Mouse (Mus musculus): ENCODE results near the gene Mob1a.
"Not testable (repeated sequence)": the region's sequence is repeated elsewhere in the genome, so short reads cannot be mapped to it uniquely, and the experiment has no call there.

The Mob1a gene

DNA sequence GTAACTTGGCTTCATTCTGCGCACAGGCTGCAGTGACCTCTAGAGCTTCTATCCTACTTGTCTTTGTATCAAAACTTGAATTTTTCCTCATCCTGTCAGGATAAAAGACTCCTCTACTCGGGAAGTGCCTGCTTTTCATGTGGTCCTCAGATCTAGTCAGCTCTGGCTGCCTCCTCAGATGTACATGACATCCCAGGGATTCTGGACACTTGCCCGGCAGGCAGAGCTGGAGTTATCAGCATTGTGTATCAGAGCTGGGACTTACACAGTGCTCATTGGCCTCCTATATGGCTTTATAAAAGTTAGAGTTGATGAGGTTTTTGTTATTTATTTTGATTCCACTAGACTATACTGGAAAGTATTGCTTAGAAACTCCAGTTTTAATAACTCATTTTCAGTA lies 15.6 kb downstream of the Mob1a start:
- in situ Hi-C loops (cut with MboI, MseI), result no loop called here

DNA sequence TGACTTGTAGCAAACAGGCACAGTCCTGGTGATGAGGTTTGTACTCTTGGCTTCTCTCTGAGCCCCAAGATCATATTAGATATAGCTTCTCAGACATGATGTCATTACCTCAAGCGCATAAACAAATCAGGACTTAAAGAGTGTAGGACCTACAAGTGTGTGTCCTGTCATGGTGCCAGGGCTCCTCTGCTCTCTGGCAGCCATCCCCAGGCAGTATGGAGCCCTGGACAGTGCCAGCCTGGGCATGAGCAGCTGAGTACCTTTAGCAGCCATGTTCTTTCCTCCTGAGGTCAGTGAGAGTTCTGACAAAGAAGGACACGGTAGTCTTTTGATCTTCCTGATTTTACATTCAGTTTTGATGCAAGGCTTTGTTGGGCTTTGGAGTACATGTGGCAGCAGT lies 17.1 kb downstream of the Mob1a start:
- in situ Hi-C loops (cut with MboI, MseI), result no loop called here

DNA sequence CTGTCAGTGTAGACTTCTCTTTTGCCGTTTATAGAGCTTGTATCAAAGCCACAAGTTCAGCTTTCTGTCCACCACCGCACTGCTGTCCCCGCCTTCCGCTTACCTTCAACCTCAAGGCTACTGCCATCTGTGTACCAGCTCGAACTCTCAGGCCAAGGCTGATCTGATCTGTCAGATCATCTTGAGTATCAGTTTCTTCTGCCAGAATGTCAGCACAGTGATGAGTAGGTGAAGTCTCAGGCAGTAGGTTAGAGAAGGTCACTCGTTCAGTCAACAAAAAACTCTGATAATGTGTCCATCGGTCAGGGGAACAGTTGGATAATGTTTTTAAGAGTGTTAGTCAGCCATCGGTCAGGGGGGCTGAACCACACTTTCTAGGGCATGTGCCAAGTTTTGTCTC lies 19.5 kb downstream of the Mob1a start:
- in situ Hi-C loops (cut with MboI, MseI), result not testable (repeated sequence)

DNA sequence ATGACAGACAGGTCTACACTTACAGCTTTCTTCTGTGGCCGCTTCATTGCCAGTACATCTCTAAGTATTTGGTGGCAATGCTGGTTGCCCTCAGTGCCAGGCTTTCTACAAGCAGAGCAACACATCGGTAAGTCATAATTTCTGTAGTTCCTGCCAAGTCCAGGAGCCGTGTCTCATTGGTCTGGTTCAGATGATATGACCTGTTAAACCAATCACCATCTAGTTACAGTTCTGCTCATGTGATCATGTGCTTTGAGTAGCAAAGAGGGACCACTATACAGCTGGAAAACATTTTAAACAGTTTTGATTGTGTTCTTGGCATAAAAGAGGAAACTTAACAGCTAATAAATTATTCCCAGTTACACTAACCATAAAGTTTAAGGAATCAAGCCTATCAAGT lies 22.1 kb downstream of the Mob1a start:
- in situ Hi-C loops (cut with MboI, MseI), result no loop called here

DNA sequence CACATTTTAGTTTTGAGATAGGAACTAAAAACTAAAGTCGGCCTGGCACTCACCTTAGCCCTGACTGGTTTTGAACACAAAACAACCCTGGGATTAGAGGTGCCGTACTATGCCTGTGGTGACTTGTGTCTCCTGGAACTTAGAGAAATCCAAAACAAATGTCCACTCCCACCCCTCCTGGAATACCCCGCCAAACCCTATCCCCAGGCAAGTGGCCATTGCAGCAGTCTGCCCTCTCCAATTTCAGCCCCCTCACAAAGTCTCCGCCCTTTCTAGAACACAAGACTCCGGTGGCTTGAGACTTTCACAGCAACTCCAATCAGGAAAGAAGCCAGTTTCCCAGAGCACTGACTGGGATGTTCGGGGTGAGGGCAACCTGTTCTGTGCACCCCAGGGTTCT lies 23.1 kb downstream of the Mob1a start, which contains the start of gene Bola3:
Gene Bola3, plus strand, starts transcription at position 275 of the 400 bp plus-strand sequence.
- in situ Hi-C loops (cut with MboI, MseI), result no loop called here

DNA sequence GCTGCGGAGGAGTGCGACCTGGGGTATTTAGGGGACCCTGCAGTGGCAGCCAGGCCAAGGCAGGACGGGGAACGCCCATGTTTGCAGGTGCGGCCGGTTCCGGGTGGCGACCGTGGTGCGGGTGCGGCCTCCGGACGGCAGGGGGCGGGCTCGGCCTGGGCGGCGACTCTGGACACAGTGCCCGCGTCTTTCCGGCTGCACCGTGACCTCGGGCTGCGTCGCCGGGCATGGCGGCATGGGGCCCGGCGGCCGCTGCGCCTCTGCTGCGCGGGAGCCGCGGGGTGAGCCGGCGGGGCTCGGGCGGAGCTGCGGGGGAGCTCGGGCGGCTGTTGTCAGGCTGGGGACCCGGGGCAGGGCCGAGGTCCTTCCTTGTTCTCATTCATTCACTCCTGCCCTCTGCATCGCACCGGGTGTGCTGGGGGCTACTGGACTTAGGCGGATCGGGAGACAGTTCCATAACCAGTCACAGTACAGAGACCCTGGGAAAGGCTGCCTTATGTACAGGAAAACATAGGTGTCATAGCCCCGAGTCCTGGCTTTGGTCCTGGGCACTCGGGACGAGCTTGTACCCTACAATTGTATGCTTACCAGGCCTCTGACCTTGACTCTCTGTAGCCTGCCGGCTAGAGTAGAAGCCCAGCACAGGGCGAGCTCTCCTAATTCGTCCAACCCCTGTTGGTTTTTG lies 23.6 kb downstream of the Mob1a start:
- in situ Hi-C loops (cut with MboI, MseI), result no loop called here

DNA sequence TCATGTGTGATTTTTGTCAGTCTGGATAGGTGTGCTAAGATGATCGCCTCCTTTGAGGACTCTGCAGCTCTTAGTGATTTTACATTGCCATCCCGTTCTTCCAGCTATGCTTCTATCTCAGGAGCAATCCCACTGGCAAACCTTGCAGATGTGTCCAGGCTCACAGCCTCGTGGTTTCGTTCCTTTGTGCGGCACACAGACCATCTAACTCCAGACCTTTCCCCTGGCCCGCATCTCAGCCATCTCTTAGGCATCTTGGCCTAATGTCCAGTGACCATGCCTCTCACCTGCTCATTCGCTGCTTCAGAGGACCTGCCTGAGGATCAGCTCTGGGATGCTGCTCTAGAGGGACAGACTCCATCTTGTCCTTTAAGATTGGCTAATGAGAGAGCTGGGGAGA lies 24.4 kb downstream of the Mob1a start:
- in situ Hi-C loops (cut with MboI, MseI), result no loop called here

DNA sequence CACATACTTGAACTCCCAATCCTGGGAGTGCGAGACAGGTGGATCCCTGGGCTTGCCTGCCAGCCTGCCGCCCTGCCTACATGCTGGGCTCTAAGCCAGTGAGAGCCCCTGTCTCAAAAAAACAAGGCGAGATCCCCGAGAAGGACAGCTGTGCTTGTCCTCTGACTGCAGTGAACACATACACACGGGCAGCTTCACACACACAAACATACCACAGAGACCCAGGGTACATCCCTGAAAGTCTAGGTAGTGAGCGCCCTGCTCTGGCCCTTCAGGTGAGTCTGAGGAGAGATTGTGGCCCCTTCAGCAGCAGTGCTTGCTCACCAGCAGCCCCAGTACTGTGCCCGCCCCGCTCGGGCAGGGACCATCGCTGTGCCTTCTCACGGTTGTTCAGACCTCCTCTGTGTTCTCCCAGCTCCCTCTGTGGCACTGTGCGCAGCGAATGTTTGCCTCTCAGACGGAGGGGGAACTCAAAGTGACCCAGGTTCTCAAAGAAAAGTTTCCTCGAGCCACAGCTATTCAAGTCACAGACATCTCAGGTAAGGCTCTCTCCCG lies 25.1 kb downstream of the Mob1a start:
- in situ Hi-C loops (cut with MboI, MseI), result no loop called here

DNA sequence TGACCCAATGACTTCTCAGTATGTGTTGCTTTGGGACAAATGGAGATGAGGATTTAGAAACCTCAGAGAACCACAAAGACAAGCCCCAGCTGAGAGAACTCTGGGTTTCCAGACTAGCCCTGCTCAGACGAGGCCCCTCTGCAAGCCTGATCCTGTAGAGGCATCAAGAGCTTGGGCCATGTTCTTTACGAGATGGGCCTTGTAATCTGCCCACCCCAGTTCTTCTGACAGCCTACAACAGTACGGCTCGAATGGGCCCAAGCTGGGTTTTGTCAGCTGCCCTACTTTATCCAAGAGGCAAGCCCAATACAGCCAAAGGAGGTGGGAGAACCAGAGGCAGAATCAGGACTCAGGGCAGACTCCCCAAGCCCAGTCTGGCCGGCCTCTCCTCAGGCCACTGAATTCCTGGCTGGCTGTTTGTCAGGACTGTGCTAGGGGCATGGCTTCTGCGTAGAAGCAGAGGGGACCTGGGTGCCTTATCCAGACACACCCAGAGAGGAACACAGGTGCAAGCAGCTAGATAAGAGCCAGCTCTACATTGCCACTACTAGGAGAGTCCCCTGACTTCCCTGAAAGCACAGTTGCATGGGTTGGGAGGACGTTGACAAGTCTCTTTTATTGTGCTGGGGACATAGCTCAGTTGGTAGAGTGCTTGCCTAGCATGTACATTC lies 25.8 kb downstream of the Mob1a start:
- in situ Hi-C loops (cut with MboI, MseI), result no loop called here

DNA sequence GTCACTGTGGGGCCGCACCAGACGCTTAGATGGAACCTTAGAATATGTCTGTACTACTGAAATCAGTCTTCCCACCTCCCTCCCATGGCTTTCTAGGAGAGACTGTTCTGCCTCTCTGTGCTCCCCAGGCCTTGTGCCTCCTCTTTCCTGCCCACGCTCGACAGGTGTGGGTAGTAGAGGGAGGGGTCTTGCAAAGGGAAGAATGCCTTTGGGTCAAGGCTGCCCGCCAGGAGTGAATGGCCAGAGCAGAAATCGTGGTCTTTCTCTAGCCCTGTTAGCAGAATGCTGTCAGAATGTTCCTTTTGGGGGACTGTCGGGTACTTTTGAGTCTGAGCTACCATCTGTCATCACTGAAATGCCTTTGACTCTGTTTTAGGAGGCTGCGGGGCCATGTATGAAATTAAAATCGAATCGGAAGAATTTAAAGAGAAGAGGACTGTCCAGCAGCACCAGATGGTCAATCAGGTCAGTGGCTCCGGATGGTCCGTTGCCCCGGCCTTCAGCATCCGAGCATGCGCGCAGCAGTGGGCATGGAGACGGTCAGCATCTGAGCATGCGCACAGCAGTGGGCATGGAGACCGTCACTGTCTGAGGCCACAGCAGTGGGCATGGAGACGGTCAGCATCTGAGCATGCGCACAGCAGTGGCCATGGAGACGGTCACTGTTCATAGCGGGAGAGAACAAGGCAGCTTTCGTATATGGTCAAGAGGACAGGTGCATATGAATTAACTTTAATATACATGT lies 27.0 kb downstream of the Mob1a start:
- in situ Hi-C loops (cut with MboI, MseI), result no loop called here

DNA sequence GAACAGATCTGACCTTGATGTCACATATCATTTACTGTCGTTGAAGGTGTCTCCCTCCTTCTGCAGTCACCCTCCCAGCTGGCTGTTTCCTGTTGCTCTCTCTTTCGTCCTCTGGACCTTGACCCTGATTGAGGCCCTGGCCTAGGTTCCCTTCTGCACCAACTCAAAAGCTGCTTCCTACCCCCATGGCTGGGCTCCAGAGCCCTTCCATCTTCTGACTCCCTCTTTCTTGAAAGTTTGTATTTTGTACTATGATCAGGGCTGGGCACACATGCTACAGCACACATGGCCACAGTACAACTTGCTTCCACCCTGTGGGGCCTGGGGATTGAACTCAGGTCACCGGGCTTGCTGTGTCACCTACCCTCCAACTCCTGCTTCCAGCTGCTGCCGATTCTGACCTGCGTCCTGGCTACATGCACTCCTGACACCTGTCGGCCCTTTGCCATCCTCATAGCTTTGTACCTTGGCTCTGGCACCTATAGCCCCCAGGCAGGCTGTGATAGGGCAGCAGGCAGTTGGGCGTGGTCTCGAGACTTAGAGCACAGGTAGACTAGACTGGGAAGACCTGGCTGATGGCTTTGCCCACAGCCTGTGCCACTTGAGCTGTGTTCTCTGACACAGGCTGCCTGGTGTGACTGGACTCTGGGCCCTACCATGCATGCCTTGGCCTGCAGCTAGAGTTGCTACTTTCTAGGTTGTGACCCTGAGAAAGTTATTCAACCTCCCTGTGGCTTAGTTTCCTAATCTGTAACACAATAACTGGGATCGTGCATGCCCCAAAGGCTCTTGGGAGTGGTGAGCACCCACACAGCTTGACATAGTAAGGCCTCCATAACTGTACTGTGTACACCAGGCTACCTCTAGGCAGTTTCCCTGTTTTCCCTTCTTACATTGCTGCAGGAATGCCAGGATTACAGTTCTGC lies 29.3 kb downstream of the Mob1a start:
- in situ Hi-C loops (cut with MboI, MseI), result loop anchor here (5.0 kb wide), 2 partner anchors 157 to 322 kb away; partner anchors contain the start of gene Cd207

DNA sequence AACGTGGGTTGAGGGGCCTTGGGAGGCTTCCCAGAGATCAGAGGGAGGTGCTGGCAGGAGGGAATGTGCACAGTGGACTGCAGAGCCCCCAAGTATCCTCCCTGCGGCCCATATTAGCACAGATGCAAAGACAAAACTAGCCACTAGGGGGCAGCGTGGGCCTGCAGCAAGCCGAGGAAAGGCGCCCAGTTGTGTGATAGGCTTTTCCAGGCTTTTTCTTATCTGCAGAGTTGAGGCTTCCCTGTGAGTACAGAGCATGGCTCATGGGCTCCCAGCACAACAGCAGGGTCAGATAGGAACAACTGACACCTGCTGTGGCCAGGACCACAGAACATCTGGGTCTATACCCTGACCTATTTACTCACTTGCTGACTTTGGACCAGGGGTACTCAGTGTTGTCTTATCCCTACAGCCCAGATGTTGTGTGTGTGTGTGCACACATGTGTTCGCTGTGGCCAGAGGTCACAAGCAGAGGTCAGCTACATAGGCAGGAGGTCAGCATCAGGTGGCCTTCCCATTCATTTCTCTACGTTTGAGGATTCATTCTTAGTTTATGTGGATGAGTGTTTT lies 30.8 kb downstream of the Mob1a start:
- in situ Hi-C loops (cut with MboI, MseI), result loop anchor here (5.0 kb wide), 2 partner anchors 156 to 321 kb away; partner anchors contain the start of gene Cd207

DNA sequence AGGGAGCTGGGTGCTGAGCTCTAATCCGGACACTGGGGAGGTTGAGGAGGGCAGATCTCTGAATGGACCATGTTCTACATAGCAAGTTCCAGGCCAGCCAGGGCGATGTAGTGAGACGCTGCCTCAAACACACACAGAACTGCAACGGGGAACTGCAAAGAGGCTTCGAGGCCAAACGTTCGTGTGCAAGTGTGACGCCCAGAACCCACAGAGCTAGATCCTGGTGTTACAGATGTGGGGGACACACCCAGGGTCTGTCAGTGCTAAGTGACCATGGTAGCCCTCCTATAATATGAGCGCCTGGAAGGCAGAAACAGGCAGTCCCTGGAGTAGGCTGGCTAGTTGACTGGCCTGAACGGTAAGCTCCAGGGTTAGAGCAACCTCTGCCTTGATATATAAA lies 31.6 kb downstream of the Mob1a start:
- in situ Hi-C loops (cut with MboI, MseI), result loop anchor here (5.0 kb wide), 2 partner anchors 155 to 320 kb away; partner anchors contain the start of gene Cd207

DNA sequence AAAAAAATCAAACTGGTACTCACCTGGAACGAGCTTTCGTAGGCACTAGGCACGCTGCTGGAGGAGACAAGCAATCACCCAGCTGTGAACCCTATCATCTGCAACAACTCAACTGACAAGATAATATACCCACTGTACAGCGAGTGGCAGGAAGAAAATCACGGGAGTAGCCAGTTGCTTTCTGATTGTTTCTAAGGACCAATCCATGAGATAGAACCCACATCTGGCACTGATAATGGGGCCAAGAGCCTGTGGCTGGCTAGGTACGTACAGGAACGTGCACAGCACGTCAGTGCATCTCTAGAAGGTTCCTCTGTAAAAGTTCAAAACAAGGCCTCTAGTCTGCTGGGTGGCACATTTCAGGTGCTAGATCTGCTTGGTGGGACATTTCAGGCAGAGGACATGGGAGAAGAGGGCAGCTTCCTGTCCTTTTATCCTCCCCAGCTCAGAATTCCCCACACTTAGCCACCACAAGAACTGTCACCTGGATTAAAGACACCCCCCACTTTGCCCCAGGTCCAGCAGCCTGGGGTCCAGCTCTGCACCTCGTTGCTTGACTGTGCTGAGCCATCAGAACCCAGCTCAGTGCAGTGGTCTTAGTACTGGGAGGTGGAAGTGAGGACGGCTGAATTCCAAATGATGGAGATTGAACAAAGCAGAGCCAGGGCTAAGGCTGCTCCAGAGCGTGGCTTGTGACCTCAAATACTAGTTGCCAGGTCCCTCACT lies 35.9 kb downstream of the Mob1a start:
- in situ Hi-C loops (cut with MboI, MseI), result no loop called here

DNA sequence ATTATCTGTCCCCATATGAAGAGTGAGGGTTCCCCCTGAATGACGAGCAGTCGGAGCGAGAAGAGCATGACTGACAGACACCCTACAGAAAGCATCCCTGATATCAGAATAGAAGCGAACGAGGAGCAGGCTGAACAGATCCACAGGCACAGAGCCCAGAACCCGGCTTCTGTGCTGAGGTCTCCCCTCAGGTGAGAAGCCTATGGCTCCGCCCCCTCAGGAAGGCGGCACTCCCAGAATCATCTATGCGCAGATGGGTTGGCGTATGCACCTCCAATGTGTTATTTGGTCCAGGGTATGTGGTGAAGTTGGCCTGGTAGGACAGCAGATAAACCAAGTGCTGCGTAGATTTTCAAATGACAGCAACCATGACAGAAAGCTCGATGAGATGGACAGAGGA lies 37.3 kb downstream of the Mob1a start:
- in situ Hi-C loops (cut with MboI, MseI), result no loop called here

DNA sequence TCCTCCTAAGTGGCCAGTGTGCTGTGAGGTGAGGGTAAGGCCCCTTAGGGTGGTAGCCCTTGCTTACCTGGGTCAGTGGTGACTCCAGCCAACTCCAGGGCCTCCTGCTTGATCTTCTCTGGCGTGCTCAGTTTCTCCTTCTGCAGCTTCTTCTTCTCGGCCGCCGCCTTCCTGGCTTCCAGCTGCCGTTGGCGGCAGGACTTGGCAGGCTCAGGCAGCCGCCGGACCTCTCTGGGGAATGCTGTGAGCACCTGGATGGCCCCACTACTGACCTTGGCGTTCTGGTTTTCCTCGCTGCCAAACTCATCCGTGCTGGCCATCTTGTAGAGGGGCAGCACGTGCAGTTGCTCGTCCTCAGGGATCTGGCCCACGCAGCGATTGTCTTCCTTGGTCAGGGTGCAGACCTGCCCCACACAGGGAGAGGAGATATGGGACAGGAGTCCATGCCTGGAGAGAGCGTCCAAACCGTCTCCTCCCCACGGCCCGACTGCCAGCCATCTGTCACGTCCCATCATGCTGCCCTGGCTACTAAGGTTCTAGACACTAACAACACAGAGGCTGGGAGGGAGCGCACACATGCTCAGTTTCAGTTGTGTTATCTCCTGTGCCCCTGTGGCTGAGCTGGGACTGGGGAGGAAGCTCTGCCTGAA lies 44.6 kb downstream of the Mob1a start:
- in situ Hi-C loops (cut with MboI, MseI), result no loop called here

DNA sequence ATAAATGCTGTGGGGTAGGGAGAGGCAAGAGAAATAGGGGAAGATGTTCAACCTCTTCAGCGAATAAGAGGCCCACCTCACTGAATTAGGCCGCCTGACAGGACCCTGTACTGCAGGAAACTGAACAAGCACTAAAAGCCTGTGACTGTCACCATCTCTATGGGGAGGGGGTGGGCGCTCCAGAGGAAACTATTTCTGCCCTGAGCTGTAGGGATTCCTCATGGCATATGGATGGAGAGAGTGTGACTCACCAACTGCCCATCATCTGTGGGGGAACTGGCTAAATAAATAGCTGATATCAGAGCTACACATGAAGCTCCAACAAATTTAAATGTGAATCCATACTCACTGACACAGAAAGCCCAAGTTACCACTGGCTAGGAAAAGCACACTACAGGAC lies 45.5 kb downstream of the Mob1a start:
- in situ Hi-C loops (cut with MboI, MseI), result no loop called here

DNA sequence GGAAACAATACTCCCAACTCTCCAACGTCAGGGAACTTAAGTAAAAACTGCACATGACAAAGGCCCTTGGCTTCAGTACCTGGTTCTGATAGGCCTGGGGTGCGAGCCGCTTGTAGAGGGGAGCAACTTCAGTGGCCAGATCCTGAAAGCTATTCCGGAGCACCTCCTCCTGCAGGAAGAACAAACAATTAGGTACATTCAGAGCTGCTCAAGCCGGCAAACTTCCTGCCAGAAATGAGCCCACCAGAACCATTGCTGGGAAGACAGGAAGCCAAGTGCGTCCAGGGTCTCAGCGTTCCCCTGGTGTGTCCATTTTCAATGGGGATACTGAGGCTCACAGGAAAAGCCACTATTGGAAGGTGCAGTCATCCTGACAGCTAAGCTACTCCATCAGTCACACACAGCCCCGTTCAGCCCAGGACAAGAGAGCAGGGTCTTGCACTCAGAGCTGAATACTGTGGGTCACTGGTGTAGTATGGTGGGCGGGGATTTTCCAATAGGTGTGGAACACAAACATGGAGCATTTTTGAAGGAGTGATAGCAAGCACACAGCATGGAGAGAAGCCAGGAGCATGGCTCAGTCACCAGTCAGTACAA lies 48.0 kb downstream of the Mob1a start:
- in situ Hi-C loops (cut with MboI, MseI), result no loop called here

All from T-helper 1 cell (primary cell).